Mouse (Mus musculus): ENCODE results near the gene Tdrkh. TPM values are rescaled to one million over a fixed set of nuclear protein-coding genes. Genes with fewer than 3 reads are reported as not detected.

The Tdrkh gene
- total RNA-seq, 2 experiments from 2014 or later = 1.3 to 1.9 TPM

- intact Hi-C loops (cut with DNase I) = no loop called here
Measured at GRCm38 (mm10) chr3:94443597-94443964, 30.5 kb downstream of the Tdrkh start, which contains the start of gene Oaz3. Gene Oaz3, minus strand, starts transcription at chr3:94443915.

DNA sequence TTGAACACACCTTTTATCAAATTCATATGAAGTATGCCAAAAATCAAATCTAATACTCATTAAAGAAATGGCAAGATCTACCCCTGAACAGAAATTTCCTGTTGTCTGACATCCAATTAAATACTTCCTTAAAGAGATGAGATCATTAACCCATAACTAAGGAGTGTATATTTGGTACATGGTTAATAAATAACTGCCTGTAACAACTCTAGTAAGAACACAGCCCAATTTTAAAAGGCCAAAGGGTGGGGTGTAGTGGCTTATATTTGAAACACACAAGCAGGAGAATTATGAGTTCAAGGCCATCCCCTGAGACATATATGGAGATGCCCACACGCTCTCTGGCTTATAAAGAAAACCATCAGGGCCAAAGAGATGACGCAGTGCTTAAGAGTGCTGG, 36.3 kb downstream of the Tdrkh start:
- intact Hi-C loops (cut with DNase I) = no loop called here
- DNase-seq = no peak

More at GRCm38 (mm10) chr3:94443597-94443964, 30.5 kb downstream of the Tdrkh start, which contains the start of gene Oaz3:
- DNase-seq = no peak

DNA sequence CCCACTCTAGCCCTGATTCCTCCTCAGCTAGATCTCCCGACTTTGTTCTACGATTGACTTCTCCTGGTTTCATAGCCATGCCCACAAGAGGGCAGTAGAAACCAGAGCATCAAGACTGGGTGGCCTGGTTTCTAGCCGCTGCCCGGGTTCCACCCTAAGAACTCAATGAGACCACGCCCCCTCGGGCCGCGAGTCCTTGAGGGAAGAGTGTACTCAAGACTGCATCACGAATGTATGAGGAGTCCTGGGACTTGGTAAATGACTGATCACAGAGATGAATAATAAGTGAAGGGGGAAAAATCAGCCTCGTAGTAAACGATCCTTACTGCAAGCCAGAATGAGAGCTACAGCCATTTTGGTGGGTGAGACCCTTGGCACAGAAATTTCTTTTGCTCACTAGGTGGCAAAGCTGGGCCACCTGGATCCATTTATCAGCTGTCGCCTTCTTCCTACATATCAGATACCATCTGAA, 43.5 kb downstream of the Tdrkh start:
- peak; percentile 33 to 68 for DNase-seq
- intact Hi-C loops (cut with DNase I) = loop anchor here (2.0 to 5.0 kb wide), 3 partner anchors 46 to 146 kb away; no protein-coding TSS in a partner anchor

- intact Hi-C loops (cut with DNase I) = loop anchor here (2.0 to 5.0 kb wide), 3 partner anchors 46 to 145 kb away; no protein-coding TSS in a partner anchor
- DNase-seq = no peak
Measured at GRCm38 (mm10) chr3:94457055-94457454, 44.0 kb downstream of the Tdrkh start.

GRCm38 (mm10) chr3:94459834-94460233, 46.8 kb downstream of the Tdrkh start:
- no peak for DNase-seq
- intact Hi-C loops (cut with DNase I) = loop anchor here (5.0 kb wide), 2 partner anchors 93 to 142 kb away; no protein-coding TSS in a partner anchor

- DNase-seq = no peak
- intact Hi-C loops (cut with DNase I) = no loop called here
Measured at GRCm38 (mm10) chr3:94463926-94464578, 51.0 kb downstream of the Tdrkh start.

DNA sequence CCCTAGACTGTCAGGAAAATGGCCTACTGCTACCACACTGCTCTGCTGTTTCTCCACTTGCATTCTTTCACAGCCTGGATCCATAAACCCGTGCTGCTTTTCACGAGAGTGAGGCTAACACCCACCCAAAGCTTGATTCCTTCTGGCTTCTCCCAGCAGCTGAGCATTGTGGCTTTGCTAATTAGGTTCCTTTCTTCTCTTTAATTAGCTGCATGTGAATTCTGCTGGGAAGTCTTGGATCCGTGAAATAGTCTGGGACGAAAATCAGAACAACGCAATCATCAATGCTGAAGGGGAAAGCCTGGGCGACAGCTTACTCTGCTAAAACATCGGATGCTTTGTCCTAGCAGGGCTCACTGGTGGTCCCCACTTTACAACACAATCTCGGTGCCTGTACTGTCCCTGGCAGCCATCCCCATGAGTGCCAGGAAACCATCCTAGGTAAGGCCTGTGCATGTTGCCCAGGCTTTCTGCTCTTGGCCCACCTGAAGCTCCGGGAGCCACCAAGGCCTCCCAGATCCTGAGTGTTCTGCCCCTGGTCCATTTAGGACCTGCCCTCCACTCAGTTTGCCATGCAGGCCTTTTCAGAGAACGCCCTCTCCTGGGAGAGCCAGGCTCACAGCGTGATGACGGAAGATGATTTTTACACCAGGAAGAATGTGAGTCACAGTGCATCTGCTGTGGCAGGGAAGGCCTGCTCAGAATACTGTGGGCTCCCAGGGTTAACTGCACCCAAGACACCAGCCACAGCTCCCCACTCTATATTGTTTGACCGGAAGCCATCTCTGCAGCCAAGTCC, 52.8 kb downstream of the Tdrkh start:
- DNase-seq = no peak
- intact Hi-C loops (cut with DNase I) = no loop called here

DNA sequence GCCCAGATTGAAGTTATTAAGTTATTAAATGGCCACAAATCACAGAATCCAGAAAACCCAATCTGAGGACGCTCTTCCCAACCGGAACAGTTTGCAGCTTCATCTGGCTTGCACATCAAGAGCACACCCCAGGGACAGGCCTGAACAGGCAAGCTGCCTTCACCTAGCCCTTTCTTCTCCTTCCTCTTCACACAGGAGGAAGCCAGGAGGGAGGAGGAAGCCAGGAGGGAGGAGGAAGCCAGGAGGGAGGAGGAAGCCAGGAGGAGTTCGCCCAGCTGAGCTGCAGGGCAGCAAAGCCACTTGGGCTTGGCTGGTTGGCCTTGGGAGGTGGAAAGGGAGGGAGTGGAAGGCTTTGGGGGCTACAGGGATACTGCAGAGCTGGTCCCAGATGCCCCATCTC, 55.9 kb downstream of the Tdrkh start:
- DNase-seq = no peak
- intact Hi-C loops (cut with DNase I) = no loop called here

DNA sequence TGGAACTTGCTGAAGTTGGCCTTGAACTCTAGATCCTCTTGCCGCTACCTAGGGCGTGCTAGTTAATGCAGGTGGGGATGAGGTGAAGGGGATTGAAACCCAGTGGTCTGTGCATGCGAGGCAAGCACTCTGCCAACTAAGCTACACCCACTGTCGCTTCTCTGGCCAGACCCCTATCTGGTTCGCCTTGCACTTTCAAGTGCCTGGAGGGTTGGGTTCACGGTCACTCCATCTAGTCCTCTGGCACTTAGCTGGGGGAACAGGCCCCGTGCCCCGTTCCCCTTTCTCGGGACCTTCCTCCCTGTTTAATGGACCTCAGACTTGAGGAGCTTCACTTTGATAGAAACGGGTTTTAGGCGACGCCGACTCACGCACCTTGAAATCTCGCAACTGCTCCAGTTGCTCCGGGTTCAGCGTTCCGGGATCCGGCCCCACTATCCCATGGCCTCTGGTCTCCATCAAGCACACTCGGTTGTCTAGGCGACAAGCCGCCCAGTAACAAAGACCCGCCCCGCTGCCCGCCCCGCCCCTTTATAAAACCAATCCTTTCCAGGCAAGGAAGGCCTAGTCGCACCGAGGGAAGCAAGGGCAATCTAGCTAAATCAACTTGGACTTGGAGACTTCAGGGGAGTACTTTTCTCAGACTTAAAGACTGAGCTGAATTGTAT, 59.5 kb downstream of the Tdrkh start:
- intact Hi-C loops (cut with DNase I) = no loop called here

DNA sequence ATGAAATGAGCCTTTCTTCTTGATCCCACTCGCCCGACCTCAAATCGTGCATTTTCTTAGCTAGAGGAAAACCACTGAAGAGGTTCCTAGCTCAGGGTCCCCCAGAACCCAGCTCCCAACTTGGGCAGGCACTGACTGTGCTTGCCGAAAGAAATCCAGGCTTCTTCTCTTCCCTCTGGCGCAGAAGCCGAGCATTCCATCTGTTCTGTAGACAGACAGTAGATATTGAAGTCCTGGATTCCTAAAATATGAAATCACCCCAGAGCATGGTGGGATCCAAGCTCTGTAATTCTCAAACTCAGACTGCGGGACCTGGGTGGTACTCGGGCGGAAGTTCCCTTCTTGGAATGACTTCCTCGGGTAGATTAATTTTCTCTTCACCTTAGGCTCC, 60.0 kb downstream of the Tdrkh start:
- intact Hi-C loops (cut with DNase I) = no loop called here
- DNase-seq = no peak

More for the DNA sequence above, 59.5 kb downstream of the Tdrkh start:
- DNase-seq = no peak

DNA sequence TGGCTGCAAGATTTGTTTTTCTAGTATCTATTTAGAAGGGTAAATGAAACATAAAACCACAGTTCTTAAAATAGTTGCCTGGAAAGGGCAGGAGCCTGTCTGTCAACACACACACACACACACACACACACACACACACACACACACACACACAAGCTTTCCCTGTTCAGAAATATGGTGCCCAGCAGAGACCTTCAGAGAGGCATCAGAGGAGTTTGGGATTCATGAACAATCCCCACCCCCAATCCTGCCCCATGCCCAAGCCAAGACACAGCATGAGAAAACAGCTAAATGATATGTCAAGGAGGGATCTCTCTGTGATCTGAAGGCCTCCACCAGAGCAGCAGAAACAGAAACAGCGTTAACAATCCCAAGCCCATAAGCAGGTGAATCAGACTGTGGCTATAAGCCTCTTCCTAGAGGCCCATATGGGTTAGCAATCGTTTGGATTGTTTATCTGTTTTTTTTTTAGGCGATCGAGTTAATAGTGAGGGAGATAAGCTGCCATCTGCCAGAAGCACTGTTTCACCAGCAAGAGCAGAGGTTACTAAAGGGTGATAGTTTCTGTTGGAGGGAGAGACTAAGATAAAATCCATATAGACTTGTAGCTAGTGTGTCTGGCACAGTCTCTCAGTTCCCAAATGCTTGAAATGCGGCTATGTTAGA, 60.6 kb downstream of the Tdrkh start:
- DNase-seq = no peak
- intact Hi-C loops (cut with DNase I) = no loop called here

- intact Hi-C loops (cut with DNase I) = no loop called here
- DNase-seq = no peak
Measured at GRCm38 (mm10) chr3:94476301-94477035, 63.4 kb downstream of the Tdrkh start.

- intact Hi-C loops (cut with DNase I) = no loop called here
- DNase-seq = no peak
Measured at GRCm38 (mm10) chr3:94477444-94477843, 64.4 kb downstream of the Tdrkh start.

- DNase-seq = no peak
- intact Hi-C loops (cut with DNase I) = no loop called here
Measured at GRCm38 (mm10) chr3:94477981-94478422, 64.9 kb downstream of the Tdrkh start, which contains the start of gene Celf3. Gene Celf3, plus strand, starts transcription at chr3:94478295.

- intact Hi-C loops (cut with DNase I) = no loop called here
- DNase-seq = no peak
Measured at GRCm38 (mm10) chr3:94478591-94479169, 65.6 kb downstream of the Tdrkh start.

DNA sequence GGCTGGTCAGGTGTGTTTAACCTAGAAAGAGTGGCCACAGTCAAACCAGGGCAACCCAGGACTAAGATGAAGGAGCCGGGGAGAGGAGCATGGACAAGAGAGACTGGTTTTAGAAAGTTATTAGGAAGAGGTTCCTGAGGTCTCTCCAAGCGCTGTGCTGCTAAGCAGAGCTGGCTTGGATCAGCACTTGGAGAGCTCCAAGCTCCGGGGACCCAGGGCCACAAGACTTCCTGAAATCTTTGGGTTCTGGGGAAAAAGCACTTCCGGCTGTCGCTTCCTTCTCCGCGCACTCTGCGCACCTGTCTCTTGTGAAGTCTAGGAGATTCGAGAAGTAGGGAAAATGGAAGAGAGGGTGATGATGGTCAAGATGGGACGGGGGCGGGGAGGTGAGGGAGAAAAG, 66.5 kb downstream of the Tdrkh start:
- no peak for DNase-seq
- intact Hi-C loops (cut with DNase I) = no loop called here

- intact Hi-C loops (cut with DNase I) = no loop called here
- DNase-seq = no peak
Measured at GRCm38 (mm10) chr3:94480291-94480884, 67.3 kb downstream of the Tdrkh start, which contains the start of gene Riiad1. Gene Riiad1, minus strand, starts transcription at chr3:94480341.

- no peak for DNase-seq
- intact Hi-C loops (cut with DNase I) = no loop called here
Measured at GRCm38 (mm10) chr3:94481429-94481828, 68.4 kb downstream of the Tdrkh start.
